Mouse (Mus musculus) skeletal muscle tissue, adult 2 months (tissue): ENCODE data around the gene Fam8a1.

Experiments used
- DNase-seq: peaks from one replicate; pipeline ENCODE4 v3.0.0-alpha.2; 2012; ENCODE audit warnings: low read depth, low spot score

Gene Fam8a1

GRCm38 (mm10) chr13:46674601-46675000 is 5.3 kb downstream of the Fam8a1 start:
- no peak for DNase-seq

GRCm38 (mm10) chr13:46677721-46678120 is 8.4 kb downstream of the Fam8a1 start:
- no peak for DNase-seq

- DNase-seq: no peak
Measured at GRCm38 (mm10) chr13:46682921-46683320, 13.6 kb downstream of the Fam8a1 start.

DNA sequence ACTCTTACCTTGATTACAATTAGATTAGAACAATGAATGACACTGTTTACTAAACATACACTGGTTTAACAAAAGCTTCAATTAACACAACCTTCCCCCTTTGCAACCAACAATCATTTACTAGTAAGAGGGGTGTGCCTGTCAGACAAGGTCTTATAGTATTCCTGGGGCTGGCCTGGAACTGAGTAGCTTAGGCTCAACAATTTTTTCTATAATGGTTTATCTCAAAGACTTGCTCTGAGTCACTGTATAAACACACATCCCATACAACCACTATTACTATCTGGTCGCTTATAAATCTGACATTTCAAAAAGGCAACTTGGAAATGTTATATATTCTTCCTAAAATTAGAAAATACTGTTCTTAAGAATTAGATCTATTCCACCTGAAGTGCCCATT is 14.0 kb downstream of the Fam8a1 start:
- DNase-seq: no peak

DNA sequence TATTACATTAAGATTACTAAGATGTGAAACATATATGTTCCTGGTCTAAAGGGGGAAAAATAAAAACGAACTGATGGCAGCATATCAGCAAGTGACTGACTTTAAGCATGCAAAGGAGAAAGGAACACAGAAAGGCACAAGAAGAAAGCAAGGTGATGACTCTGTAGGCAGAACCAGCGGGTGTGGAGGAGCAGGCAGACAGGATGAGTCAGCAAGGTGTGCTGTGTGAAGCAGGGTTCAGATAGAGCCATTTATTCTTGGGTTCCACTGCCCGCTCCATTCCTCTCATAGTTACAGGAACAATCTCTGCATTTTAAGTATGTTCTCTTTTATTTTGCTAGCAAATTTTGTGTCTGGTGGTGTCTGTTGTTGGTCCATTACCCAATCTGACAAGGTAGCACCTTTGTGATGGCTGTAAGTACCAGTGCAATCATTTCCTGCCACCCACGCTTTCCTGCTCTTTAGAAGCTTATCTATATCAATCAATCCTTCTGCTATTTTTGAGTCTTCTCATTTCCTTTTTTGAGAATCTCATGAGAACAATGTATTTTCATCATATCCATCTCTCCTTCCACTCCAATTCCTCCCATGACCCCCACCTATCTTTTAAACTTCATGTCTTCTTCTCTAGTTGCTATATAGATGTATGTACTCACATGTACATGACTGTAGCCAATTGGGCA is 21.4 kb downstream of the Fam8a1 start:
- DNase-seq: no peak

GRCm38 (mm10) chr13:46695296-46695908 is 26.1 kb downstream of the Fam8a1 start:
- DNase-seq: no peak

DNA sequence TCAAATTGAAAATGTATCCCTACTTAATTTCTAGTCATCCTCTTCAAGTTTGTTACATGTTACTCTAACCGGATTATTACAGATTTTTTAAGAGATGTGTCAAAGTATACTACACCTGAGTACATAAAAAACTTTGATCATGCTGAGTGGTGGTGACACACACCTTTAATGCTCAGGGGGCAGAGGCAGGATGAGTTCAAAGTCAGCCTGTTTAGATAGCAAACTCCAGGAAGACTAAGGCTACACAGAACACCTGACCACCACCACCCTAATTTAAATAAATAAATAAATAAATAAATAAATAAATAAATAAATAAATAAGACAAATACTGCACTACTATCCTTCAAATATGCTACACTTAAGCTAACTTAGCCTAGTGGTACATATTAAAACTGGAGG is 26.6 kb downstream of the Fam8a1 start:
- no peak for DNase-seq

DNA sequence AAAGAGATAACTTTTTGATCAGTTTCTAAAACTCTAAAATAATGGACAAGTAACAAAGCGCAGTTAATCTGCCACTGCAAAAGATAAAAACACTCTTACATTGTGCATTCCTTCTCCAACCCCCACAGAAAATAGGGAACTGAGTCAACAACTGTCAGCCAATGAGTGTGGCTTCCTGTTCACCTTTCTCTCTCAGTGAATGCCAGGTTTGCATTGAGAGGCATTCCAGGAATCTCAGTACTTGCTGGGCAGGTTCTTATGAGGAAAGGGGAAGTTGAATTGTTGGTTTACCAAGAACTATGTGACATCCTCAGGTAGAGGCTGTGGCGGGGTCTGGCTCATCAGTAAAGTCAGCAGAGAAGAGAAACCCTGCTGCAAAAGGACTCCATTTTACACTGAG is 27.5 kb downstream of the Fam8a1 start:
- DNase-seq: no peak

- DNase-seq: no peak
Measured at GRCm38 (mm10) chr13:46699372-46699771, 30.1 kb downstream of the Fam8a1 start.

GRCm38 (mm10) chr13:46701486-46701885 is 32.2 kb downstream of the Fam8a1 start:
- no peak for DNase-seq

GRCm38 (mm10) chr13:46703138-46703537 is 33.8 kb downstream of the Fam8a1 start:
- no peak for DNase-seq

DNA sequence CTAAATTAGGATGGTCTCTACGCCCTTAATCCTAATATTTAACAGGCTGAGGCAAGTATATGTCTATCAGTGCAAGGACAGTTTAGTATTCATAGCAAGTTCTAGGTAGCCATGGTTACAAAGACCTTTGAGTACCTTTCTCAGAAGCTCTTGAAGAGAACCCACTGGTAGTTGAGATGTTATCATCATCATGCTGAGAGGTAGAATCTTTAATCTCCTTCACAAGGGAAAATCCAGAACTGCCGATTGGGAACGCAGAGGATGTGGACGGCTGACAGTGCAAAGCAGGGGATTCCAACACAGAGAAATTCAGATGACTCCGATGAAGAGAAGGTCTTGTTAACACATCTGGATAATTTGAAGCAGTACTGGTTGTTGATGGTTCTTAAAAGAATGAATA is 44.2 kb downstream of the Fam8a1 start:
- no peak for DNase-seq

DNA sequence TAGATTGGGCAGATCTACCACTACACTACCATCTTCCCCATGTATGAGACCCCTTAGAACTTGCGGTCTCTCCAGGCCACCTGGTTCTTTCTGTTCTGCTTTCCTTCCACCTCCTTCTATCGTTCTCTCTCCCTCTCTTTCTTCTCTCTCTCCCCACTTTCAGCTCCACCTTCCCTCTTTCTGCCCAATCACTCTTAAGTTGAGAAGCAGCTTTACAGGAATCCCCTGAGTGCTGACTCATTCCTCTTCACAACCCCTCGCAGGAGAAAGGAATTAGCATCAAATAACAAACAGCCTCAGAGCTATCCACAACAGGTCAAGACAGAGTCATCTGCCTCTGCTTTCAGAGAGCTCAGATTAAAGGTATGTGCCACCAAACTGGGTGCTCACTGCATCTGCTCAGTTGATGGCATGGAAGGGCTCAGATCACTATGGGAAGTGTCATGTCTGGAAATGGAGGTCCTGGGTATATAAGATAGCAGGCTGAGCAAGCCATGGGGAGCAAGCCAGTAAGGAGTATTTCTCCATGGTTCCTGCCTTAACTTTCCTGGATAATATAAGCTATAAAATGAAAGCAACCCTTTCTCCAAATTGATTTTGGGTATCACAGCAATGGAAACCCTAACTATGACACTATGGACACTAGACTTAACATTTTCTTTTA is 46.8 kb downstream of the Fam8a1 start:
- no peak for DNase-seq

DNA sequence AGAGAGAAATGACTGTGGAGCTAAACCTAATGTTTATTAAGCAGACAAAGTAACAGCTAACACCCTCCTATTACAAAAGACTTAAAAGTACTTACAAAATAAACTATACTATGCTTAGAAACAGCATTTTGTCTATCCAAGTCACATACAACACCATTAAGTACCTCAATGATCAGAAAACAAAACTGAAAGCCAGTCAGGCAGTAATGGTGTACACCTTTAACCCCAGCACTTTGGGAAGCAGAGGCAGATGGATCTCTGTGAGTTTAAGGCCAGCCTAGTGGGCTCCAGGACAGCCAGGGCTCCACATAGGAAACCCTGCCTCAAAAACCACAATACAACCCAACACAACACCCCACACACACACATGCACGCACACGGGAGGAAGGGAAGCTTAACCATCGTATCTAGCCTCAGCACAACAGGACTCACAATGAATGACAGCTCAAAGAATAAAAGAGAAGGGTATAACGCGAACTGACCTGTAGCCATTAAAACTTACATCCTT is 49.6 kb downstream of the Fam8a1 start:
- no peak for DNase-seq

DNA sequence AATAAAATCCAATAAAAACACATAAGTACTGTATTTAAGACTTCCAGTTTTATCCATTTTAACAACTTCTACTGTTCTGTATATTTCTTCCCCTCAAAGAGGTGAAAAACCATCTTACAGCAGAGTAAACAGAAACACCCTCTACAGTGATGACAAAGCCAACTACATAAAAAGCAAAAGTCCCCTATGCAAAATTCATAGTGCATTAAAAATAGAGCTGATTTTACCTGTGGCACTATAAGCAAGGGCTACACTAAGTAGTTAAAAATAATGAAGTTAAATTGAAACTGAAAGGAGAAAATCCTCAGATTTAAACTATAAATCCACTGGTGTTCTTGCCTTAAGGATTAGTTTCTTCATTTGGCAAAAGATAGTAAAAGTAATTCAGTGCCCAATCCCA is 51.7 kb downstream of the Fam8a1 start:
- DNase-seq: no peak

DNA sequence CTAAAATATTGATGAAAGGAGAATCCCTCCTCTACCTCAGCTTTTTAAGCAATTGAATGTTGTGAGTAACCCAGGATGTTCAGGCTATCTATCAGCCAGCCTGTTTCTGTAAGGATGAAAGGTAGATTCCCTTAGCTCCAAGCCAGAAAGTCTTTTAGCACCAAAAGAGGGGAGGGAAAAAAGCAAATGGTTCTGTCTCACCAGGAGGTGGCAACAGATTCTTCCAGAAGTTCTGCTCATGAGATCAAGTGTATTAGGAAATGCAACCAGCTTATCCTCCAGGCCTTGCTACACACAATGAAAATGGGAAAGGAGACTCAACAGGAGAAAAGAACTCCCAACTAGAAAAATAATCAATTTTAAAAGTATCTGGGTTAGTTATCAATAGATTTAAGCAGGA is 55.0 kb downstream of the Fam8a1 start:
- DNase-seq: no peak

DNA sequence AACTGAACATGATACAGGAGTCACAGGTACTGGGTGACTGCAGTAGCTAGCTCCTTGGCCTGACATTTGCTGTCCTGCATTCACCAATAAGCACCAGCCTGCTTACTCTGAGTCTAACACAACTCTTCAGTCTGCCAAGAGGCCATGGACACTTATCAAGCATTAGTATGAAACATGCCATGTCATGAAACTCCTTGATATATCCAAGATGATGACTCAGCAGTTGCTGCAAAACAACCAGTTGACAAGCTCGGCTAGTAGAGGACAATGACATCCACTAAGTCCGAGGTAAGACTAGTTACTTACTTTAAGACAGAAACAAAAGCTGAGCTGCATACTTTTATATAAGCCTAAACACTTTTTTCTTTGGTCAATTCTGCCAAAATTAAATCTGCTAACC is 55.9 kb downstream of the Fam8a1 start:
- DNase-seq: peak; percentile 50

DNA sequence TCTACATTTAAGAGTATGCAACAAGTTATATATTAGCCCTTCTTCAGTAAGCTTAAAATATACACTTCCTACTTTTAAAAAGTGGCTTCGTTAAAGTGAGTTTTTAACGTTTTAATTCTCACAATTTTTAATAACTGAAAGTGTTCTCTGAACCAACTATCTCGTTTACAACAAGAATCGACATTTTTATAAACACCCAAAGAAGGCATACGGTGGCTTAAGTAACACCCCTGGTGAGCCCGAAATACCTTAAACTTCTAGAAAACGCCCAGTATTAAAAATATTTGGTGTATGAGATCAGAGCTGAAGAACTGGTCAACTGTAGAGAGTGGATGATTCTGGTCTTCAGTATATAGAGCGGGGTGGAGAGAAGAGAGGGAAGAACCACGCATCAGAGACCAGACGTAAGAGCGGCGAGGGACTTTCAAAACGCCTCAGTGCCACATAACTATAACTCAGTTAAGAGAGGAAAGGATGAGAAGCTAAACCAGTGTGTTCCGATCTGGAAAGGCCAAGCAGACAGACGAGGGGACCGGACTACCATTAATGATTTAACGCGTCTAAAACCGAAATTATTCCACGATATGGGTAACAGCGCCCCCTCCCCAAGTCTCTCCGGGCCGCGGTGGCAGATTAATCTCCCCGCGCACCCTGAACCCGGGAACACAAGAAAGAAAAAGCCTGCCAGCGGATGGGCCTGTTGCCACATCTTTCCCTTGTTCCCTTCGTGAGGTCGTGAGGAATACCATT is 57.1 kb downstream of the Fam8a1 start:
- no peak for DNase-seq

DNA sequence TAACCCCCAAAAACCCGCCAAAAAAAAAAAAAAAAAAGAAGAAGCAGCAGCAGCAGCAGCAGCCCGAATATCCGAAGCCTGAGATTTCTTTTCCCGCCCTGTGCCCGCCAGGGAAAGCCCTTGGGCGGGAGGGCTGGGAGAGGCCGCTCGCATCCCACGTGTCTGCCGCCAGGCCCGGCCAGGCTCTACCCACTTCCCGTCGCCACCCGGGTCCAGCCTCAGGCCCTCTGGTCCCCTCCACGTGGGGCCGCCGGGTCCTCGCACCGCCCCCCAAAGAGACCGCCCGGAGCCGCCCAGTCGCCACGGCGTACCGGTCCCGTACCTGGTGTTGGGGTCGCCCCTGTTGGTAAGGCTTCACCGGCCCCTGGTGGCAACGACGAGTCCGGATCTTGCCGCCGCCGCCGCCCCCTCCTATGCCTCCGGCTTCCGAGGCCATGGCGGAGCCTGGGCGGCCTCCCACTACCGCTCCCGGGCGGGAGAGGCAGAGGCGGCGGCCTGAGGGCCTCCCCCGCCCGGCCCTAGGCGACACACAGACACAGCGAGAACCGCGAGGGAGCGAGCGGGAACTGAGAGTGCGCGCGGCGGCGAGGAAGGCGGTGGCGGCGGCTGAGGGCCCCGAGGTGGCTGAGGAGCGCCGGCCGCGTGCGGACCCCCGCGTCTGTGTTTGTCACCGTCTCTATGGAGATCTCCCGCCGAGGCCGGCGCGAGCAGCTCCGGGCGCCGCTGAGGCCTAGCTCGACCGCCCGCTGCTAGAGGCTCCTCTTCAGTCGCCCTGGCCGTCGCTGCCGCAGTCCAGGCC is 57.9 kb downstream of the Fam8a1 start:
- peak; percentile 39 for DNase-seq
